Mouse (Mus musculus) E14TG2a.4 (cell line): Measurements from ENCODE around the gene Gstcd.

Source experiments
- H3K27me3 ChIP-seq: 2 replicates; pipeline ENCODE4 v1.6.1; 2014; ENCODE audit warnings: low read length, control low read depth; ENCODE audit not compliant: insufficient read depth
- H3K36me3 ChIP-seq: 2 replicates; pipeline ENCODE4 v1.6.1; 2014; ENCODE audit warnings: low read length, control low read depth; ENCODE audit not compliant: insufficient read depth
- H3K4me1 ChIP-seq: replicated peaks from 2 replicates; pipeline ENCODE4 v1.6.1; 2014; ENCODE audit warnings: low read depth, low read length, control low read depth
- H3K4me3 ChIP-seq: replicated peaks from 2 replicates; pipeline ENCODE4 v1.5.1; 2014; ENCODE audit warnings: mild to moderate bottlenecking, low read length
- H3K9me3 ChIP-seq: 2 replicates; pipeline ENCODE4 v1.6.1; 2014; ENCODE audit warnings: low read length, control low read depth
- CTCF ChIP-seq: conservative IDR thresholded peaks from 2 replicates; pipeline ENCODE4 v1.5.1; 2014; ENCODE audit warnings: low read length
- NANOG ChIP-seq: IDR thresholded peaks from 2 replicates; pipeline ENCODE4 v1.6.1; 2014; ENCODE audit warnings: borderline replicate concordance, low read length, mixed read lengths
- POU5F1 ChIP-seq: IDR thresholded peaks from 2 replicates; pipeline ENCODE4 v1.6.1; 2014; ENCODE audit warnings: low read length, borderline replicate concordance

Gene Gstcd

GRCm38 (mm10) chr3:132995172-132995903 lies 96.5 kb downstream of the Gstcd start:
- Histone ChIP-seq H3K27me3 (no peaks in the 10 kb centered on the region), H3K4me1 (no peaks in the 10 kb centered on the region), H3K9me3 (no peaks in the 10 kb centered on the region), H3K36me3 (peaks cover 10% of the 10 kb centered on the region; the same call in 1 of the 2 replicates), H3K4me3 (no peak overlapping the region)
- TF ChIP-seq POU5F1 (no peak), NANOG (no peak), CTCF (no peak)

- TF ChIP-seq POU5F1: no peak
- TF ChIP-seq CTCF: no peak
- TF ChIP-seq NANOG: no peak
- Histone ChIP-seq H3K9me3 (no peaks in the 10 kb centered on the region), H3K36me3 (peaks cover 5% of the 10 kb centered on the region), H3K4me3 (no peak overlapping the region), H3K27me3 (no peaks in the 10 kb centered on the region), H3K4me1 (peaks cover 18% of the 10 kb centered on the region)
These were observed 105.6 kb downstream of the Gstcd start for GRCm38 (mm10) chr3:132986188-132986587.

GRCm38 (mm10) chr3:132983845-132984485 lies 107.9 kb downstream of the Gstcd start:
- Histone ChIP-seq H3K36me3 (peaks cover 5% of the 10 kb centered on the region), H3K27me3 (no peaks in the 10 kb centered on the region), H3K4me3 (no peak overlapping the region), H3K4me1 (peaks cover 18% of the 10 kb centered on the region), H3K9me3 (no peaks in the 10 kb centered on the region)
- no peak for TF ChIP-seq CTCF
- TF ChIP-seq NANOG: peak; percentile 39; the same call in 1 of the 2 replicates
- no peak for TF ChIP-seq POU5F1

- Histone ChIP-seq H3K4me3 (no peak overlapping the region), H3K9me3 (no peaks in the 10 kb centered on the region), H3K27me3 (no peaks in the 10 kb centered on the region), H3K4me1 (peaks cover 18% of the 10 kb centered on the region), H3K36me3 (peaks cover 5% of the 10 kb centered on the region)
- TF ChIP-seq POU5F1 (no peak), NANOG (no peak), CTCF (no peak)
These were observed 109.9 kb downstream of the Gstcd start for GRCm38 (mm10) chr3:132981968-132982367.

GRCm38 (mm10) chr3:132979781-132980461 lies 111.9 kb downstream of the Gstcd start:
- peaks cover 5% of the 10 kb centered on the region for H3K36me3 ChIP-seq
- H3K27me3 ChIP-seq: no peaks in the 10 kb centered on the region
- no peaks in the 10 kb centered on the region for H3K9me3 ChIP-seq
- peaks cover 16% of the 10 kb centered on the region for H3K4me1 ChIP-seq
- no peak overlapping the region for H3K4me3 ChIP-seq
- TF ChIP-seq CTCF: peak; percentile 49
- no peak for TF ChIP-seq POU5F1

- Histone ChIP-seq H3K4me3 (no peak overlapping the region), H3K27me3 (no peaks in the 10 kb centered on the region), H3K4me1 (0 out of 2 replicates have a peak, but pooled peaks cover 2% of the 10 kb centered on the region), H3K36me3 (no peaks in the 10 kb centered on the region), H3K9me3 (no peaks in the 10 kb centered on the region)
- TF ChIP-seq POU5F1 (no peak), NANOG (no peak), CTCF (no peak)
These were observed 125.6 kb downstream of the Gstcd start for GRCm38 (mm10) chr3:132966255-132966654.

GRCm38 (mm10) chr3:132964715-132965507 lies 126.9 kb downstream of the Gstcd start:
- no peaks in the 10 kb centered on the region for H3K27me3 ChIP-seq
- no peaks in the 10 kb centered on the region for H3K9me3 ChIP-seq
- H3K4me1 ChIP-seq: 0 out of 2 replicates have a peak, but pooled peaks cover 2% of the 10 kb centered on the region
- TF ChIP-seq NANOG: no peak
- TF ChIP-seq CTCF: no peak
- no peak for TF ChIP-seq POU5F1
- H3K4me3 ChIP-seq: no peak overlapping the region
- H3K36me3 ChIP-seq: no peaks in the 10 kb centered on the region
